Comparison of ENCODE assay signal across 8 mouse cellular contexts in the genomic region with DNA sequence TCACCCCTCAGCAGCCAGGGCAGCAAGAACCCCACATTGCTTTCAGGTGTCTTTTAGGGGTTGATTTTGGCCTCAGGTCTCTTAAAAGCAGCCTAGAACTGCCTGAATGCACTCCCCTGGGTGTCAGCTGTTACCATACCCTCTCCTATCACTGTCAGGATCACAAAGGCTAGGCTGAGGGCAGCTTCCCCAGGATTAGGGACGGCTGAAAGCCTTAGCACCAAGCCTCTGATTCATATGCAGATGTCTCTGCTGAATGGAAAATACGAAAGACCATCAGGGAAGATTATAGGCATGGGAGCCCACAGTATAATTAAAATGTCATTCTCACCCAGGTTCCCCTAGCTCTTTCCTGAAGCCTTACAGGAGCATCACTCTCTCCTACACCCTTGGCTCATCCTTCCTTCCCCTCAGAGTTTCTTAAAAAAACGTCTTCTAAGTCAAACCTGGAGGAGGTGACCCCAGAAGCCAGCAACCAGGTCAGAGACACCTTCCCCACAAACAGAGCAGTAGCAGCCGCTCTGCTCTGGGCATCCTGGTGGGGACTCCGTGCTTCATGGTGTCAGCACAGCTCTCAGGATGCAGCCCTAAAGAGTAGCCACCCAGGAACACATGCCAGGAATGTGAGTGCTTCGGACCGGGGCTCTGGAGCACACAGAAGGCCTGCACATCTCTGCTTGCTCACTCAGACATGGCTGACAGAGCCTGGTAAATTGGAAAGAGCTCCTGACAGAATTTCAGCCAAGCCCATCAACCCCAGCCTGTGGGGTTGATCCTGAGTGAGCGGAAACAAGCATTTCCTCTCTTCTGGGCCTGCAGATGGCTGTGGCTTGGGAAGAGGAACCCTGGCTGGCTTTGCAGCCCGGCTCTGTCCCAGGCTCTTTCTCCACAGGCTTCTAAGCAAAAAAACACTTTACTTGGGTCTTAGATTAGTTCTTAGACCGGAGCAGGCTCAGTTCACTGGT.
A peak's percentile ranks its signal among the peaks of the same experiment; 100 is the strongest.
DNase-seq lines count a peak whose midpoint lies in the region; ATAC-seq and TF ChIP-seq lines count a peak whose summit lies in the region.

No protein-coding gene starts in this region.

- intact Hi-C loops in left cerebral cortex, postnatal 25 days (cut with DNase I): no loop called here

- H3K9me3 ChIP-seq in neural tube, embryonic 11.5 days (ENCODE audit: control insufficient read depth, low read length): no peaks in the 10 kb centered on the region
- no peaks in the 10 kb centered on the region for H3K9me3 ChIP-seq in forebrain, postnatal 0 days (ENCODE audit: low read length)
- H3K9me3 ChIP-seq in intestine, embryonic 15.5 days: no peaks in the 10 kb centered on the region

- no peak overlapping the region for H3K9ac ChIP-seq in neural tube, embryonic 11.5 days (ENCODE audit: low read length)
- H3K9ac ChIP-seq in forebrain, postnatal 0 days: no peak overlapping the region
- H3K9ac ChIP-seq in intestine, embryonic 15.5 days: no peak overlapping the region

- 27% methylated on average over 10 of the region's 10 CpGs for WGBS in neural tube, embryonic 11.5 days
- 23% methylated on average over 10 of the region's 10 CpGs for WGBS in forebrain, postnatal 0 days
- WGBS in intestine, embryonic 15.5 days: 40% methylated on average over 10 of the region's 10 CpGs

- DNase-seq in neural tube, embryonic 11.5 days (ENCODE audit: low spot score): peak; percentile 40
- DNase-seq in neural tube, embryonic 10.5 days (ENCODE audit: extremely low spot score, low spot score): no peak
- no peak for DNase-seq in forebrain, postnatal 0 days
- DNase-seq in lung, postnatal 14 days: peak; percentile 33
- DNase-seq in frontal cortex, postnatal 25 days (ENCODE audit: low spot score in 2 of 2): no peak
- DNase-seq in adipocyte (ENCODE audit: low spot score): no peak
- no peak for DNase-seq in left cerebral cortex, postnatal 25 days (ENCODE audit: low spot score in 2 of 2)

- H3K4me3 ChIP-seq in neural tube, embryonic 11.5 days (ENCODE audit: low read depth, low read length): no peak overlapping the region
- H3K4me3 ChIP-seq in forebrain, postnatal 0 days (ENCODE audit: low read depth, low read length): no peak overlapping the region
- no peak overlapping the region for H3K4me3 ChIP-seq in intestine, embryonic 15.5 days (replicated peaks)

- H3K27me3 ChIP-seq in neural tube, embryonic 11.5 days (ENCODE audit: control insufficient read depth, insufficient read depth, low read length): no peaks in the 10 kb centered on the region
- H3K27me3 ChIP-seq in forebrain, postnatal 0 days (ENCODE audit: insufficient read depth, low read length): no peaks in the 10 kb centered on the region
- no peaks in the 10 kb centered on the region for H3K27me3 ChIP-seq in intestine, embryonic 15.5 days (replicated peaks)

- peaks cover 23% of the 10 kb centered on the region for H3K4me1 ChIP-seq in neural tube, embryonic 11.5 days (ENCODE audit: control insufficient read depth, insufficient read depth, low read length)
- peaks cover 16% of the 10 kb centered on the region for H3K4me1 ChIP-seq in forebrain, postnatal 0 days (ENCODE audit: insufficient read depth)
- peaks cover 34% of the 10 kb centered on the region for H3K4me1 ChIP-seq in intestine, embryonic 15.5 days (replicated peaks)

- TF ChIP-seq CTCF in forebrain, postnatal 0 days (IDR thresholded peaks at IDR 0.05; ENCODE audit: low read depth): no peak

- peak overlapping the region; percentile 46 for H3K27ac ChIP-seq in neural tube, embryonic 11.5 days (ENCODE audit: low read depth, low read length)
- H3K27ac ChIP-seq in forebrain, postnatal 0 days (ENCODE audit: low read depth, low read length): peak overlapping the region; percentile 36; the same call in 1 of the 2 replicates
- H3K27ac ChIP-seq in intestine, embryonic 15.5 days: peak overlapping the region; percentile 79

- H3K4me2 ChIP-seq in neural tube, embryonic 11.5 days (ENCODE audit: low read depth): no peak overlapping the region
- no peak overlapping the region for H3K4me2 ChIP-seq in forebrain, postnatal 0 days (ENCODE audit: low read depth)
- H3K4me2 ChIP-seq in intestine, embryonic 15.5 days (replicated peaks): peak overlapping the region; percentile 24; the same call in 1 of the 2 replicates

- no peaks in the 10 kb centered on the region for H3K36me3 ChIP-seq in neural tube, embryonic 11.5 days (ENCODE audit: control insufficient read depth, insufficient read depth, low read length)
- H3K36me3 ChIP-seq in forebrain, postnatal 0 days (ENCODE audit: insufficient read depth): no peaks in the 10 kb centered on the region
- H3K36me3 ChIP-seq in intestine, embryonic 15.5 days: no peaks in the 10 kb centered on the region

- peak; percentile 70; the same call in 1 of the 2 replicates for ATAC-seq in neural tube, embryonic 11.5 days (ENCODE audit: insufficient read depth, low FRiP score, low TSS enrichment)
- ATAC-seq in forebrain, postnatal 0 days: peak; percentile 83
- peak; percentile 7; the same call in 1 of the 2 replicates for ATAC-seq in intestine, embryonic 15.5 days

Comparison
In these comparisons a context has a peak if more than half of its experiments do, and no peak if none do; other contexts are left out.
1. DNase-seq: peak in neural tube, embryonic 11.5 days (single experiment) and lung, postnatal 14 days (single experiment); none in neural tube, embryonic 10.5 days (single experiment), forebrain, postnatal 0 days (single experiment), frontal cortex, postnatal 25 days (0 of 2), adipocyte (single experiment) and left cerebral cortex, postnatal 25 days (0 of 2).
2. ATAC-seq: peak in every context shown above with its lines; median percentile 83 in forebrain, postnatal 0 days; 70 in neural tube, embryonic 11.5 days; 7 in intestine, embryonic 15.5 days.
3. Peak in every context shown above with its lines, with median percentiles within 50 percentile points of each other: H3K27ac ChIP-seq.